Mouse (Mus musculus) adrenal gland, postnatal 10 days (tissue): ENCODE measurements around the gene Ppp3r1. TPM values are rescaled to one million over a fixed set of nuclear protein-coding genes. Genes with fewer than 3 reads are reported as not detected.
A peak's percentile ranks its signal among the peaks of the same experiment; 100 is the strongest.

Experiments used
- DNase-seq: peaks from one replicate; pipeline ENCODE4 v3.0.0; 2021; ENCODE audit warnings: mixed read lengths
- long read RNA-seq, 2 experiments: library from polyadenylated mRNA; stranded (forward); transcript quantifications; one replicate each; pipeline ENCODE4 v2.0.0; 2021
- total RNA-seq, 2 experiments: library from RNA; stranded (reverse); gene quantifications; 2 replicates each; pipeline ENCODE4 v1.2.3; 2021

Gene Ppp3r1
- total RNA-seq: 10 to 100 TPM; 89.5 to 97.4 TPM
- long read RNA-seq, experiment 1, transcript Ppp3r1-201 (6 exons, 2,859 nt): major isoform, 33 of 58 reads
- long read RNA-seq, experiment 1, partial matches to known transcripts: 25 of 58 reads
- long read RNA-seq, experiment 1, other reads (novel, unspliced or antisense): 0 of 58 reads
- long read RNA-seq, experiment 2, transcript Ppp3r1-201 (6 exons, 2,859 nt): major isoform, 41 of 51 reads
- long read RNA-seq, experiment 2, partial matches to known transcripts: 10 of 51 reads
- long read RNA-seq, experiment 2, other reads (novel, unspliced or antisense): 0 of 51 reads

GRCm38 (mm10) chr11:17158858-17159737 lies at the start of gene Ppp3r1:
Ppp3r1 (plus strand) TSS chr11:17159263.
- peak; percentile 99 for DNase-seq

GRCm38 (mm10) chr11:17112419-17113090 lies 46.5 kb upstream of the Ppp3r1 start:
- DNase-seq: no peak

DNA sequence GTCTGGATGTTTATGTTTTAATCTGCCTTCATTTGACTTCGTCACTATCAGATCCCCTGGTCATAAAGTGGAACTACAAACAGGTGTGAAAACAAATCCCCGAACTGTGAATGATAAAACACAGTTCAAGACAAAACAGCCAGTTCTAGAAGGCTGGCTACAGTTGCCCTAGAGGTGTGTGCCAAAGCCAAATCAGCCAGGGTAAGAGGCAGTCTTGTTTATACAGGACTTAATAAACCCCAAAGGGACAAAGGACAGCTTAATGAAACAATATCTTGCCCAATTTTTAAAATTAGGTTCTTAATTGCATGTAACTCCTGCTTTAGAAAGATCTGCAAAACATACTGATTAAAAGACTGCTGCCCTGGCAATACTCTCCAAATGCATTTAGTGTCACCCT lies 32.6 kb upstream of the Ppp3r1 start:
- no peak for DNase-seq

DNA sequence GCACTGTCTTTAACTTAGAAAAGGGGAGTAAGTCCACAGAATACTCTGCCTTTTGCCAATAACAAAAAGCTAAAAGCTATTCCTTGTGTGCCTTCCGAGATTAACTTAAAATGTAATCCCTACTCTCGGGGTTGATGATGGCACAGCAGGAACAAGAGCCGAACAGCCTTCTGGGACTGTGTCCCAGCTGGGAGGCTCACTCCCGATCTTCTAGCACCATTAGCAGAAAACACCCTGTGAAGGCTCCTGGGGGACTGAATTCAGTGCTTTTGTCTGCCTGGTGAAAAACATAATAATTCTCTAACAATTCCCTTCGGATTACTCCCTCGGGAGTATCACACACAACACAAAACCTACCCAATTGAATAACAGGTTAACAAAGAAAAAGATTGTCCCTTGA lies 23.4 kb upstream of the Ppp3r1 start:
- no peak for DNase-seq

DNA sequence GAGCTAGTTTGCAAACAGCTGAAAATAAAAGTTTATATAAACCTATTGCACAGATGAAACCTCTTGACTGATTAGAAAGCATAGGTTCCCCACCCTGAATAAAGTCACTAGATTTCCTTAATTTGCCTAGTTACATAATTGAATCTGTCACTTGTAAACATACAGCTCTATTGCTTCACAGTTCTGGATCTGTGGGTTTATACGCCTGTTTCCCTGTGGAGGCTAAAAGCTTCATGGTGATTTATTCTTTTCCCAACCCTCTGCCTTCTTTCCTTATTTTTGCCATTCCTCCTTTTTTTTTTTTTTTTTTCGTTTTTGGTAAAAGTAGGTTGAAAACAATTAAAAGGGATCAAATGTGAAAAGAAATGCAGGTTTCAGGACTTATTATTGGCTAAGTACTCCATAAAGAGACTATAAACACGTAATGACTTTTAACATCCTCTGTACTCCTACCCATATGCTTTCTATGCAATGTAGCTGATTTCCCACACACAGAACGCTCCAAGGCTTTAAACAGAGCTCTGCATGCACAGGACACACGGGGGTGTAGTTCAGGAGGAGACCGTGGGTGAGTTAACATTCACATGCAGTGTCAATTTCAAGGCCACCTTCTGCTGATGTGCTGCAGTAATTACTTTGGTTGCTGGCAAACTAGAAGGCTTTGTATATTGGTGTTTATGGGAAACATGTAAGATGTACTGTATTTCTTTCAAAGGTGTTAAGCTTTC lies 20.6 kb upstream of the Ppp3r1 start:
- no peak for DNase-seq

DNA sequence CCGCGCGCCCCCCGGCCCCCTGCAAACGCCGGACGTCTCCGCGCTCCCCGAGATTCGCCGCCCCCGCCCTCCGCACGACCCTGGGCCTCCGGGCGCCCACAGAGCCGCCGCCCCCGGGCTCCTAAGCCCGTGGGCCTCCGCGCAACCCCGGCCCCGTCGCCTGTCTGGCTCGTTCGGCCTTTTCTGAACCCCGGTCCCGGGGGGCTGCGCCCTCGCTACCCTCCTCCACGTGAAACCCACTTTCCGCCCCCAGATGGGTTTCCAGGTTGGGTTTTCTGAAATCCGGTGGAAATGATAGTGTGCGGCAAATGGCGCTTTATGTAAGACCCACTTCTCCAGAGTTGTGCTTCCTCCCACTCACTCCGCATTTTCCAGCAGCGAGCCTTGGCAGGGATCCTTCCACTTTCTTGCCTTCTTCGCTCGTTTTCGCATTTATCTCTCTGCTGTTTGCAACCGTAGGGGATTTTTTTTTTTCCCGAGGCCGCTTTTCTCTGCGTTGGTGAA lies 727 bp downstream of the Ppp3r1 start:
- peak; percentile 55 for DNase-seq

GRCm38 (mm10) chr11:17160242-17160641 lies 1.2 kb downstream of the Ppp3r1 start:
- DNase-seq: peak; percentile 59

- DNase-seq: no peak
Observed at GRCm38 (mm10) chr11:17163956-17164355, 4.9 kb downstream of the Ppp3r1 start.

- DNase-seq: no peak
Observed at GRCm38 (mm10) chr11:17166627-17167026, 7.6 kb downstream of the Ppp3r1 start.

GRCm38 (mm10) chr11:17169262-17169661 lies 10.2 kb downstream of the Ppp3r1 start:
- no peak for DNase-seq

- no peak for DNase-seq
Observed at GRCm38 (mm10) chr11:17170938-17171729, 12.1 kb downstream of the Ppp3r1 start.

- no peak for DNase-seq
Observed at GRCm38 (mm10) chr11:17172300-17172699, 13.2 kb downstream of the Ppp3r1 start.

GRCm38 (mm10) chr11:17176638-17177037 lies 17.6 kb downstream of the Ppp3r1 start:
- DNase-seq: no peak

GRCm38 (mm10) chr11:17180753-17181152 lies 21.7 kb downstream of the Ppp3r1 start:
- no peak for DNase-seq

GRCm38 (mm10) chr11:17181807-17182206 lies 22.7 kb downstream of the Ppp3r1 start, which contains the start of gene Wdr92:
Wdr92 (plus strand) TSS chr11:17182107.
- no peak for DNase-seq

- no peak for DNase-seq
Observed at GRCm38 (mm10) chr11:17183165-17183564, 24.1 kb downstream of the Ppp3r1 start.

DNA sequence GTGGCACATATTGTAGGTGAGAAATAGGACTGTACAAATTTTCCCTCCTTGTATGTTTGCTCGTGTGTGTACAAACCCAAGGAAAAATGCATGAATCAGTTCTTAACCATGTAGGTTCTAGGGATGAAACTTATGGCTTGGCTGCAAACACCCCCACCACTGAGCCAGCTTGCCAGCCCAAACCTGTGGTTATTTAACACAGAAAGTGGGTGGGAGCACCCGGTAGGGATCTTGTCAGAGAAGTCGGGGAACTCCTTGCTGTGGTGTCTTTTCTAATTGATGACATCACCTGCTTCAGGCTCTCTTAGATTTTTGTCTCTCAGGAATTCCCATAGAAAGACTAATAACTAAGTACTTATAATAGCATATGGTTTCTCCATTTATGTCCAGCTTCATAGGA lies 28.6 kb downstream of the Ppp3r1 start:
- DNase-seq: no peak

DNA sequence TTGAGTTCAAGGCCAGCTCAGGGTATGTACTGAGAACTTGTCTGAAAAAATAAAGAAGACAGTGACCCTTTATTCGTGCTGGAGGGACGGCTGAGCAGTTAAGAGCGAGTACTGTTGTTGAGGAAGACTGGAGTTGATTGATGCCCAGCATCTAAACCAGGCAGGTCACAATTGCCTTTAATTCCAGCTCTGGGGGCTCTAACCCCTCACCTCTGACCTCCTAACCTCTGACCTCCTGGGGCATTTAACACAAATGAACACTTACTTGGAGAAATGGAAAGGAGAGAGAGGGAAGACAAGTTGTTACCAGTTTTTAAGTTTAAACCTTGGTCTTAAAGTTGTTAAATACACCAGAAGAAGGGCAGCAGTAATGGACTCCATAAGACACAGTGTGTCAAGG lies 29.7 kb downstream of the Ppp3r1 start:
- DNase-seq: no peak

GRCm38 (mm10) chr11:17192151-17192844 lies 33.2 kb downstream of the Ppp3r1 start:
- DNase-seq: no peak

- no peak for DNase-seq
Observed at GRCm38 (mm10) chr11:17199170-17199569, 40.1 kb downstream of the Ppp3r1 start.
